27 mouse cellular contexts compared by ENCODE assay signal in the genomic region with DNA sequence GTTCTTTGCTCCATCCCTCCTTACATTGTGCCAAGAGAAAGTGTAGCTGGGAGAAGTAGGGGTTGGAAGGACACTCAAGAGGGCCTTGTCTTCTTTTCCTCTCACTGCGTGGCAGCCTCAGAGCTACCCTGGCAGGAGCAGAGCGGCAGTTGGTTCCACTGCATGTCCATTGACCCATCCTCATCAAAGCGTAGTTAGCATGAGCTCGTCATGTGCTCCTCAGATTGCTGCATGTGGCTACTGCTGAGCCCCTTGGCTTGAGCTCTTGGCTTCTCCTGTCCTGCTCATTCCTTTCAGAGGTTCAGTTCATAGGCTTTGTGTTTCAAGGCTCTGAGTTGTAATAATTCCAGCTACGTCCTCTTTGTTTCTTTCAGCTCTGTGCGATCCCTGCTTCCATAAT. TPM values are rescaled to one million over a fixed set of nuclear protein-coding genes. Genes with fewer than 3 reads are reported as not detected.
A peak's percentile ranks its signal among the peaks of the same experiment; 100 is the strongest.
DNase-seq lines count a peak whose midpoint lies in the region; TF ChIP-seq lines count a peak whose summit lies in the region.
"Had no signal": no experiment of that assay in that cellular context is flagged by ENCODE, and none has a peak within 500 bp of the region (broad histone marks: within the 10 kb centered on the region; RNA-seq: fewer than 3 reads in every experiment).

No protein-coding gene starts in this region.

- H3K27ac ChIP-seq in cerebellum, adult 2 months (ENCODE audit: insufficient read depth, low read length), result peak overlapping the region; percentile 14
- H3K27ac ChIP-seq in kidney, adult 2 months (ENCODE audit: insufficient read depth, low read depth, low read length), result no peak overlapping the region
- H3K27ac ChIP-seq: embryonic facial prominence, embryonic 13.5 days; forebrain, embryonic 10.5 days; forebrain, embryonic 15.5 days; heart, embryonic 13.5 days; hindbrain, embryonic 14.5 days; kidney, embryonic 15.5 days; liver, embryonic 14.5 days; macrophage; neural tube, embryonic 15.5 days had no signal

- no peak for TF ChIP-seq CTCF in cerebellum, adult 2 months (IDR thresholded peaks at IDR 0.05; ENCODE audit: borderline replicate concordance, insufficient read depth, low read depth, low read length)
- no peak for TF ChIP-seq CTCF in kidney, adult 2 months (conservative IDR thresholded peaks at IDR 0.05; ENCODE audit: insufficient read depth, insufficient read length, low read depth, low read length)

- no peaks in the 10 kb centered on the region for H3K36me3 ChIP-seq in kidney, adult 2 months (ENCODE audit: control insufficient read depth, insufficient read depth, low read length)

- no peak for TF ChIP-seq POLR2A in cerebellum, adult 2 months (IDR thresholded peaks at IDR 0.05; ENCODE audit: borderline replicate concordance, insufficient read depth, low read length)
- no peak for TF ChIP-seq POLR2A in kidney, adult 2 months (IDR thresholded peaks at IDR 0.05; ENCODE audit: low read depth, low read length)

- peaks cover 29% of the 10 kb centered on the region for H3K4me1 ChIP-seq in cerebellum, adult 2 months (ENCODE audit: control insufficient read depth, insufficient read depth, low read length)
- peaks cover 5% of the 10 kb centered on the region; the same call in 1 of the 2 replicates for H3K4me1 ChIP-seq in kidney, adult 2 months (ENCODE audit: control insufficient read depth, insufficient read depth, low read length)

- 17% methylated on average over 6 of the region's 6 CpGs for WGBS in cerebellum, adult 2 months
- WGBS in kidney, adult 2 months, result 93% methylated on average over 6 of the region's 6 CpGs

- no peaks in the 10 kb centered on the region for H3K27me3 ChIP-seq in cerebellum, adult 2 months (ENCODE audit: control insufficient read depth, insufficient read depth, low read length)
- no peaks in the 10 kb centered on the region for H3K27me3 ChIP-seq in kidney, adult 2 months (replicated peaks; ENCODE audit: control insufficient read depth, insufficient read depth, low read length)
- H3K27me3 ChIP-seq: embryonic facial prominence, embryonic 13.5 days; forebrain, embryonic 15.5 days; heart, embryonic 13.5 days; kidney, embryonic 15.5 days; neural tube, embryonic 15.5 days had no signal

- peak; percentile 50 to 51 for DNase-seq in cerebellum, adult 18-20 months
- DNase-seq in cerebellum, adult 8-10 months, result no peak
- peak; percentile 31 for DNase-seq in Muller cell, postnatal 12 days (ENCODE audit: inconsistent ontology term)
- peak; percentile 54 to 61 for DNase-seq in cerebellum, adult 2 months
- peak; percentile 61 to 62 for DNase-seq in cerebellum, postnatal 25 days
- DNase-seq in kidney, adult 2 months, result no peak
- no peak for DNase-seq in urinary bladder, postnatal 14 days (ENCODE audit: low spot score)
- DNase-seq: adrenal gland, postnatal 25 days; gastrocnemius, postnatal 36 days; heart, postnatal 10 days; kidney, postnatal 36 days; liver; lung, adult 2 months; lung, postnatal 10 days; midbrain, embryonic 14.5 days; retina, postnatal 1 day; right cerebral cortex, postnatal 25 days; thymus, postnatal 14 days had no signal

- no peak overlapping the region for H3K4me3 ChIP-seq in cerebellum, adult 2 months (replicated peaks; ENCODE audit: insufficient read depth, low read depth, low read length)
- H3K4me3 ChIP-seq in kidney, adult 2 months (ENCODE audit: insufficient read depth, low read depth, low read length), result no peak overlapping the region
- H3K4me3 ChIP-seq: embryonic facial prominence, embryonic 13.5 days; forebrain, embryonic 10.5 days; forebrain, embryonic 15.5 days; heart, embryonic 13.5 days; kidney, embryonic 15.5 days; neural tube, embryonic 15.5 days had no signal

RNA-seq across cellular contexts. Expression of gene Cdk17, which starts 36.4 kb away (rescaled TPM):
- 63.1 and 79.1 TPM in 2 replicates for polyA plus RNA-seq in cerebellum, adult 2 months (2012; rRNA removed)
- 8.7 and 9.5 TPM in 2 replicates for polyA plus RNA-seq in kidney, adult 2 months (2012; rRNA removed)

Comparison
In these comparisons a context has a peak if more than half of its experiments do, and no peak if none do; other contexts are left out.
1. DNase-seq: peak in cerebellum, adult 18-20 months (2 of 2), Muller cell, postnatal 12 days (single experiment), cerebellum, adult 2 months (2 of 2) and cerebellum, postnatal 25 days (2 of 2); none in cerebellum, adult 8-10 months (single experiment), kidney, adult 2 months (single experiment) and urinary bladder, postnatal 14 days (single experiment).